Mouse (Mus musculus): Measurements from ENCODE around the gene AC124108.1.

- no peak for TF ChIP-seq CTCF (conservative IDR thresholded peaks at IDR 0.05; ENCODE audit: insufficient read depth, insufficient read length, low read depth, low read length)
- TF ChIP-seq POLR2A (IDR thresholded peaks at IDR 0.05; ENCODE audit: low read depth, low read length) = no peak
Observed at GRCm38 (mm10) chr1:132229667-132230066, 38.4 kb downstream of the AC124108.1 start, which contains the start of gene Gm10188.

All from kidney, adult 2 months (tissue).